Mouse (Mus musculus) thymus, adult 2 months (tissue): Measurements from ENCODE around the gene Gnaz. TPM values are rescaled to one million over a fixed set of nuclear protein-coding genes. Genes with fewer than 3 reads are reported as not detected.

ENCODE experiments used
- DNase-seq: peaks from one replicate; pipeline ENCODE4 v3.0.0; 2021
- H3K27ac ChIP-seq: fragments of 200-500 bp; 2 replicates; pipeline ENCODE4 v1.5.1; 2012; ENCODE audit warnings: low read length, control low read depth; ENCODE audit not compliant: control insufficient read depth, insufficient read depth
- H3K27me3 ChIP-seq: fragments of 200-500 bp; 2 replicates; pipeline ENCODE4 v1.6.1; 2012; ENCODE audit warnings: mild to moderate bottlenecking, low read length, moderate library complexity, mixed read lengths; ENCODE audit not compliant: control insufficient read depth, insufficient read depth
- H3K36me3 ChIP-seq: fragments of 200-500 bp; 2 replicates; pipeline ENCODE4 v1.6.1; 2012; ENCODE audit warnings: mild to moderate bottlenecking, low read length, moderate library complexity; ENCODE audit not compliant: control insufficient read depth, insufficient read depth
- H3K4me1 ChIP-seq: fragments of 200-500 bp; replicated peaks from 2 replicates; pipeline ENCODE4 v1.6.1; 2012; ENCODE audit warnings: low read length; ENCODE audit not compliant: control insufficient read depth, insufficient read depth
- H3K4me3 ChIP-seq: fragments of 200-500 bp; 2 replicates; pipeline ENCODE4 v1.5.1; 2012; ENCODE audit warnings: mild to moderate bottlenecking, low read length, control low read depth, moderate library complexity; ENCODE audit not compliant: control insufficient read depth, insufficient read depth
- CTCF ChIP-seq: fragments of 200-500 bp; IDR thresholded peaks from 2 replicates; pipeline ENCODE4 v1.5.1; 2012; ENCODE audit warnings: mild to moderate bottlenecking, control low read depth, low read length, moderate library complexity, borderline replicate concordance; ENCODE audit not compliant: control insufficient read depth, poor library complexity, insufficient read depth; ENCODE audit errors: extremely low read depth
- POLR2A ChIP-seq: fragments of 200-500 bp; IDR thresholded peaks from 2 replicates; pipeline ENCODE4 v1.6.1; 2012; ENCODE audit warnings: mild to moderate bottlenecking, low read length, control low read depth, moderate library complexity; ENCODE audit not compliant: control insufficient read depth, poor library complexity, insufficient read depth; ENCODE audit errors: extremely low read depth
- WGBS: fragments of 180-500 bp; shearing (Covaris S2); methylation state at CpG from one replicate; pipeline ENCODE4 v1.1.7; 2018; 5-methylcytosine and 5-hydroxymethylcytosine counted together
- polyA plus RNA-seq: library from polyadenylated mRNA; depleted of rRNA; stranded (reverse); fragments of >200 nt; gene quantifications from 2 replicates; pipeline ENCODE4 v1.2.3, GENCODE M21; 2012; rRNA removed

Gnaz gene
- polyA plus RNA-seq, 1 experiment = 0.58 TPM

GRCm38 (mm10) chr10:75062621-75063020 lies 95.6 kb downstream of the Gnaz start:
- Histone ChIP-seq H3K4me3 (peak overlapping the region; percentile 81; the same call in 1 of the 2 replicates), H3K4me1 (peaks cover 40% of the 10 kb centered on the region), H3K36me3 (no peaks in the 10 kb centered on the region), H3K27me3 (peaks cover 5% of the 10 kb centered on the region; the same call in 1 of the 2 replicates), H3K27ac (no peak overlapping the region)
- 20% methylated on average over 6 of the region's 6 CpGs for WGBS
- DNase-seq = no peak
- TF ChIP-seq CTCF = no peak
- no peak for TF ChIP-seq POLR2A

DNA sequence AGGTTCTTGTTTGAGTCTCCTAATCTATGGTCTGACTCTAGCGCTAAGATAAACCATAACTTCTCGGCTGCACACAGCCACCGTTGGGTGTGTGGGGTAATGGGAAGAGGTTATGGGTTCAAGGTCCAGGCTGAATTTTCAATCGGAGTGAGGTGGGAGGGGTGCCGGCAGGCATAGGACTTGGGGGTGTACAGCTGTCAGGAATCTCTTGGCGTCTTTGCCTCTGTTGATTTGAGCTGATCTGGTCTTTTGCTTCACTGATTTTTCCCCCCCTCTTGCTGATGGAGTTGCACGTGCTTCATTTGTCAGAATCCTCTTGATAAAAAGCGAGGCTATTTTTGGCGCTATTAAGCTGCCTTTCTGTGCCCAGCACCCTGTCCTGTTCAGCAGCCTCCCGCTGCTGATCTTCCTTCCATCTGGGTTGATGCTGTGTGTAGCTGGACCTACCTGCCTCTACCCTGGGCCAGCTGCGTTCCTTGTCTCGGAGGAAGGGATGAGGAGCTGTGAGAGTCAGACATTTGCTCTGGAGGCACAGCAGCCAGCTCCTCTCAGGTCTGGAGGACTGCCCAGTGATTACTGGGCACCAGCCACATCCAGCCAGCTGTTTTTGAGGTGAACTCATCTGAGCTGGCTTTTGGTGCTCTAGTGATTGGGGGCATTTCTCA lies 96.5 kb downstream of the Gnaz start:
- DNase-seq = no peak
- no peak overlapping the region for H3K27ac ChIP-seq
- no peaks in the 10 kb centered on the region for H3K36me3 ChIP-seq
- no peak for TF ChIP-seq CTCF
- no peak for TF ChIP-seq POLR2A
- H3K4me1 ChIP-seq = peaks cover 40% of the 10 kb centered on the region
- H3K27me3 ChIP-seq = peaks cover 5% of the 10 kb centered on the region; the same call in 1 of the 2 replicates
- 69% methylated on average over 12 of the region's 12 CpGs for WGBS
- H3K4me3 ChIP-seq = no peak overlapping the region

DNA sequence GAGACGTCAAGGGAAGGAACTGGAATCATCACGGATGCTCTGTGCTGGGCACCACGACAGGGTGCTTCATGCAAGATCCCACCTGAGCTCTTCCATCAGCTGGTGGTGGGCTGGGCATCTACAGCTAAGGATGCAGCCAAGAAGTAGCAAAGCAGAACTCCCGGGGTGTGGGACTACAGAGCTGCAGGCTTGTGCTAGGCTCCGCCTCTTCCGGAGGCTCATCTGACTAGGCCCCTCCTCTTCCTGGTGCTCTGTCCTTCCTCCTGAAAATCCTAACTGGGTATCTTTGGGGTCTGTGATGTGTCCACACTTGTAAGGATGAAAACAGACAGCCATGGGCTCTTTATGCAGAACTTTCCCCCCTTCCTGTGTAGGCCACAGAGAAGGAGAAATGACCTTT lies 98.7 kb downstream of the Gnaz start:
- peaks cover 34% of the 10 kb centered on the region for H3K4me1 ChIP-seq
- H3K4me3 ChIP-seq = no peak overlapping the region
- 89% methylated on average over 6 of the region's 6 CpGs for WGBS
- TF ChIP-seq CTCF (no peak), POLR2A (no peak)
- DNase-seq = no peak
- H3K36me3 ChIP-seq = no peaks in the 10 kb centered on the region
- no peak overlapping the region for H3K27ac ChIP-seq
- H3K27me3 ChIP-seq = peaks cover 5% of the 10 kb centered on the region; the same call in 1 of the 2 replicates

Other genes with a start within 250 kb of the Gnaz start
- gene Rsph14, start 65.4 kb downstream of the Gnaz start, polyA plus RNA-seq = not detected in 2 replicates
- gene Rab36, start 69.9 kb downstream of the Gnaz start, polyA plus RNA-seq = 1.4 and 1.6 TPM in 2 replicates
- gene Bcr, start 93.4 kb downstream of the Gnaz start, polyA plus RNA-seq = 20.8 and 22.7 TPM in 2 replicates
- gene Specc1l, start 244.9 kb downstream of the Gnaz start, polyA plus RNA-seq = 25.9 and 31.6 TPM in 2 replicates